Mouse (Mus musculus) lung, postnatal 4 days (tissue): ENCODE data around the gene Cycs.
A peak's percentile ranks its signal among the peaks of the same experiment; 100 is the strongest.

Experiments used
- DNase-seq, 2 experiments: peaks; one replicate each; pipeline ENCODE4 v3.0.0; 2021

Gene Cycs

DNA sequence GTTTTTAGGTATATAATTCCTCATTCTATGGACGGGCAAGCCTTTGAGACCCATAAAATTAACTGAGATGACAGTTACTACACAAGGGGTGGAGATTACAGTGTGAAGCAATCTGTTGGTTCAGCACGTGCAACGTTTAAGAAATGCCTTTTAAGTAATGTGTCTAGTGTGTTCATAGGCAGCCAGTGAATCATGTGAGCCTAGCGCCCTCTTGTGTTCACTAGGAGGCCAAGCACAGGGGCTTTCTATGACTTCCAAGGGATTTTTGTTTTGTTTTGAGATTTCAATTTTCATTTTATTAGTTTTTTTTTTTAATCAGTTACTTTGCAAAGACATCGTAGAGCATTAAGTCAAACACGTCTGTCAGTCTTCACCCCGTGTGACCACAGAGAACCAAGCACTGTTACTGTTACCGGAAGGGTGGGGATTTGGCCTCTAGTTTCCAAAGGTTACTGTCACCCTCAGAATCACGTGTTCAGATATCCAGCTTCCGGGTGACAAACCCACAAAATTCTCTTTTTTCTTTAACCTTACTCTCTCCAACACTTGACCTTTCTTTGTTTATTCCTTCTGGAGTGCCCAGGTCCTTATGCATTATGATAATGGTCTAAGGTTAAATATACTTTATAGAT, 20.8 kb downstream of the Cycs start:
- DNase-seq: peak in 1 of 2 experiments; percentile 56

DNA sequence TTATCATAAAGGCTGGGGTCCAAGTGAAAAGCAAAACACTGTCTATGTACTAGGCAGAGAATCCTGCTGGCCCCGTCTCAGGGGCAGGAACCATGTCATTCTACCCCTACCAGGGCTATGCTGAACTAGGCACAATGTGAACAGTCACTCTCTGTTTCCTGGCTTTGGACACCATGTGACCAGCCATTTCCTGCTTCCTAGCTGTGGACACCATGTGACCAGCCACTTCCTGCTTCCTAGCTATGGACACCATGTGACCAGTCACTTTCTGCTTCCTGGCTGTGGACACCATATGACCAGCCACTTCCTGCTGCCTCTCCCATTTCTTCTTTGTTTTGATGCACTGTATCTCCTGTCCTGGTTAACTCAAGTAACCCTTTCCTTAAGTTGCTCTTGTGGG, 23.8 kb downstream of the Cycs start:
- DNase-seq: no peak

DNA sequence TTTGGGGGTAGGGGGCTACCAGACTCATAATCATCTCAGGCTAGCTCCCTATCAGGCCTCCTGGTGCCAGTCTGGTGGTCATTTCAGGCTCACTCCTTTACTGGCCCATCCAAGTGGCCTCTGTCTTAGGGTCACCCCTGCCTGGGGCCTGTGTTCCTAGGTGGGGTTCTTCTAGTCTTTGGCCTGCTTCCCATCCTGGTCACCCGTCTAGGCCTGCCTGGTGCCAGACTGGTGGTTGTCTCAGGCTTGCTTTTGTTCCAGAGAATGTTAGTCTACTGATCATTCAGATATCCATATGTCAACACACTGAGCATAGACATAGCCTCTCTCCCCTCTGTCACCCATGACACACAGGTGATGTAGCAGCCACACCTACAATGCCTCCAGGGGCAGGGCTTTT, 26.7 kb downstream of the Cycs start:
- DNase-seq: no peak

DNA sequence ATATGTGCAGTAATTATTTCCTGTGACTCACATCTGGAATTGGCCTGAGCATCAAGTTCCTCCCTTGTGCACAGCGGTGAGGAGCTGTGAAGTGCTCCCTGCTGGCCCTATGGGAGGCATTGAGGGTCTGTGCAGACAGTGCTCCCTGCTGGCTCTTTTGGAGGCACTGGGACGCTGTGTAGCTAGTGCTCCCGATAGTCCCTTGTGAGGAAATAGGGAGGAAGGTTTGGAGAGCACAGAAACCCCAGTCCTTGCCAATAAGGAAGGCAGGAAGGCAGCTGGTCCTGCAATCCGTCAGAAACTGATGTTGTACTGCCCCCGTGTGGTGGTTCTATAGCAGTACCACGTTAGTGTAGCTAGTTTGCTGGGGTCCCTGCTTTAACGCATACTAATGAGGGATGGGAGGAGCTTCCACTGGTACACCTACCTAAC, 29.9 kb downstream of the Cycs start:
- DNase-seq: peak; percentile 61 to 81

DNA sequence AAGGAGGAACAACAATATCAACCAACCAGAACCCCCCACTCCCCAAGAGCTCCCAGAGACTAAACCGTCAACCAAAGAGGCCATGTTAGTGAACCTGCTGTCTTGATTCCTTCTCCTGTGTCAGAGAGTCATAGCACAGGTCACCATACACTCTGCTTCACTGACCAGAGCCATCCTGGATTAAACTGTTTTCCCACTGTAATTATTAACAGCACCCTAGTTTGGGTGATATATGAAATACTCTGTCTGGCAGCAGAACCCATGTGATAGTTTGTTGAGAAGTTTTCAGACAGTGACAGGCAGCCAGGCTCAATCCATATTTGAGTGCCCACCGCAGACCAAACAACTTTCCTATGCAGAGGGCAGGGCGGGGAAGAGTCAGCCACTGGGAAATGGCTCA, 31.0 kb downstream of the Cycs start:
- DNase-seq: no peak

DNA sequence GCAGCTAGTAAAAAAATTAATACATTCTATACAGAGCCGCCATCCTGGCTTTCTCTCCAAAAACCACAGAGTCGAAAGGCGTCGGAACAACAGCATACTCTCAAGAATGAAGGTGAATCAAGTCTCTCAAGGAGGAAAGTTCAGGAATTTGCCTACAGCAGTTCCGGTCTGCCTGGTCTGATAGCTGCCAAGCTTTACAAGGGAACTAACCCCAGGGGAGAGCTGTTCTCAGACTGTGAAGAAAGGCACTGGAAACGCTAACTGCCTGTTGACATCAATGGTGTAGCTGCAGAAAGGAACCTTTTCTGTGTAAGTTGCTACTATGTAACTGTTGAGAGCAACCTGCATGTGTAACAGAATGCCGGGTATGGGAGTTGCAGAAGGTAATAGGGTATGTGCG, 34.4 kb downstream of the Cycs start:
- no peak for DNase-seq

DNA sequence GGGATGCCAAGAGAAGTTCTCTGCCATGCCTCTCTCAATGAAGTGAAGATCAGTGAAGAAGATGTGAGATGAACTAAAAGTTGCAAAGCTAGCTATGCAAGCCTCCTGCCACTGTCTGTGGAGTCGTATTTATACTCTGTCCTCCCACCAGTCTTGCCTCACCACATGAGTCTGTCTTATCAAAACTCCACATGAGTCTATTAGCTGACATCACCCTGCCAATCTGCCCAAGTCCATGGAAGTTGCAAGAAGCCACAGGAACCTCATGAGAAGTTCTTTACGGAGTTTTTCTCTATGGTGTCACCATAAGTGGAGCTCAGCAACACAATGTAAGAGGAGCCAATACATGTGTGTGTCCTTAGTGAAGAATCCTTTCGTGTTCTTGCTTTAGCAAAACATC, 35.3 kb downstream of the Cycs start:
- no peak for DNase-seq

DNA sequence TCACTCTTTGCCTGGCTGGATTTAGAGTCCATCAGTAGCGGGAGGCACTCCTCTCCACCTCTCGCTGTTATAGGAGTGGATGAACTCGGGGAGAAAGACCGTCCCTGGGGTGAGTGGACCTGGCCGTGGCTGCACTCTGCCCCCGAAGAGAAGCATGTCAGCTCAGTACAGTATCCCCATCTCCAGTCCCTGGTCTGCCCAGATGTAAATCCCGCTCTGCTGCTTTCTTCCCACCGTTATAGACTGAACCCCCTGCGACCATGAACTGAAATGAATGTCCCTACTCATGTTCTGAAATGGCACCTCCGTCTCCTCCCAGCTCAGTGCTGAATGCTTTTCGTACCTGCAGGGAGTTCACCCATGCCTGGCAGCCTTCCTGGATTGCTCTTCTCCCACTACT, 37.1 kb downstream of the Cycs start:
- DNase-seq: no peak

DNA sequence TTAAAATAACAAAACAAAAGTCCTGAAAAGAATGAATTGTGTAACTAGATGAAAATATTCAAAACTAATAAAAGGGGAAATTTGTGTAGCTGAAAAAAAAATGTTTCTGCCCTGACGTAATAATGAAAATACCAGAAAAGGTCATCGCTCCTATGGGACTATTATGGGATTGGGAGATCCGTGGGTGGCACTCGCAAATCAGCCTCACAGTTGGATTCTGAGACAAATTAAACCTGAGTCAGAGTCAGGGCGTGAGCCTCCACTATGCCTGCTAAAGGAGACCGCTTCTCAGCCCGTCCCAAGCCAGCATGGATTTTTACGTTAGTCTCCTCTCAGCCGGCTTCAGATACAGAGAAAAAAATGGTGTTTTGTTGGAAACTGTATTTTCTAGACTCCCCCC, 38.9 kb downstream of the Cycs start:
- no peak for DNase-seq

DNA sequence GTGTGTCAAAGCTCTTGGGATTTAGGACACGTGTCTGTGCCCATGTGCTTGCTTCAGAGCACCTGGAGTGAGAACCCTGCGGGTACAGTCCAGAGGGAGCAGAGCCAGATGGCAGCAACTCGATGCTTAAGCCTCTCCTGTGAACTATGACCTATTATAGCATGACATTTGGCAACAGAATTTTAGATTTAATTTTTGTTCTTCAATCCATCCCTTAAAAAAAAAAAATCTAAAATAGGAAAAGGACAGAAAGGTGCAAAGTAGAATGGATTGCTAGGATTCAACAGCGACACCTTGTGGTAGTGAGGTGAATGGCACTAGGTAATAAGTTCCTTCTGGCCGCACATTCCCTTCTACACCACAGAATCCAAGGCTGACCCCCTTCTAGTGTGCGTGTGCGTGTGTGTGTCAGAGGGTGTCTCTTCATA, 39.7 kb downstream of the Cycs start:
- DNase-seq: peak in 1 of 2 experiments; percentile 67

DNA sequence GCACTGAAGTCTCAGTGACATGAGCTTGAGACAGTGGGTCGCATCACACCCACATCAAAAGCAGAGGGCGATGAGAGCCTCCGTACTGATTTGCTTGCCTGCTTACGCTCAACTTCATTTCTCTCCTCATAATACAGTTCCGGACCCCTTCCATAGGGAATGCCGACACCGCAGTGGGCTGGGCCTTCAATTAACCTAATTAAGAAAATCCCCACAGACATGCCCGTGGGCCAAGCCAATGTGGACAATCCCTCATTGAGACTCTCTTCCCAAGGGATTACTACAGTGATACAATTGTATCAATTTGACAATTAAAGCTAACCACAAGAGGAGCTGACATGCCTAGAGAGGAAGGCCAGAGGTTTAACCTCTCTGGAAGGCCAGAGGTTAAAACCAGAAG, 40.5 kb downstream of the Cycs start:
- DNase-seq: no peak

DNA sequence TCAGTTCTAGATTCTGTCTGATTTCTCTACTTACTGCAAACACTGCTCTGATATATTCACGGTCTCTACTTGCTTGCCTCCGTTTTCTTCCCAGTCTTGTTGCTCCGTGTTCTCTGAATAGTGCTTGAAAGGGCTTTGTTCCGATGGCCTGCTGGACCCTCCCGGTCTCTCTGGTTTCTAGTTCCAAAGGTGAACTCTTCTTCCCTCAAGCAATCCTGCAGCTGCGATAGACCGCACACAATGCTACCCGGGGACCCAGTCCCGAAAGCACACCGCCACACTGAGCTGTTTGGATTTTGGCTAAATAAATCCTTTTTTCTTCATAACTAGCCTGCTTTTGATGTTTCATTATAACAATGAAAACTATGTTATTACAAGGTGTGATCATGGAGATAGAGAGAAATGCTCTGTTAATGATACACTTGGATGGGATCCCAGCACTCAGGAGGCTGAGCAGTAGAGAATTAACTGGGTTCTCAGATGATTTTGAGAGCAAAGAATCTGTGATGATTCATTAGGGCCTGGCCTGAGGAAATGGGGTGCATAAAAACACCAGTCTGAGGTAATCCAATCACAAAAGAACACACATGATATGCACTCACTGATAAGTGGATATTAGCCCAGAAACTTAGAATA, 42.0 kb downstream of the Cycs start:
- no peak for DNase-seq

DNA sequence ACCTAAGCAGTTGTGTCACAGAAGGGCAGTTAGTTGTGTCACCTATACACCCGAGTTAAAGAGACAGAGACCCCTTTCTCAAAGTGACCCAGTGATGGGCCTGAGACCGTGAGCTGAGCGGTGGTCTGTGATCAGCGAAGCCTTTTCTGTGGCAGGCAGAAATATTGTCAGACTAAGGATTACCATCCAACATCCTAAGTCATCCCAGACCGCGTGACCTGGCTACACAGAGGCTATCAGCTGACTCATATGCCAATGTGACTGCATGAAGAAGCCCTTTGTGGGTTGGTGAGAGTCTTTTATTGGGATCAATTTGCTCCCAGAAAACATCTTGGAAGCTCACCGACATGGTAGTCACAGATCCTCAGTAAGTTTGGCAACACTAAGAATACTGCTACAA, 43.6 kb downstream of the Cycs start:
- no peak for DNase-seq

DNA sequence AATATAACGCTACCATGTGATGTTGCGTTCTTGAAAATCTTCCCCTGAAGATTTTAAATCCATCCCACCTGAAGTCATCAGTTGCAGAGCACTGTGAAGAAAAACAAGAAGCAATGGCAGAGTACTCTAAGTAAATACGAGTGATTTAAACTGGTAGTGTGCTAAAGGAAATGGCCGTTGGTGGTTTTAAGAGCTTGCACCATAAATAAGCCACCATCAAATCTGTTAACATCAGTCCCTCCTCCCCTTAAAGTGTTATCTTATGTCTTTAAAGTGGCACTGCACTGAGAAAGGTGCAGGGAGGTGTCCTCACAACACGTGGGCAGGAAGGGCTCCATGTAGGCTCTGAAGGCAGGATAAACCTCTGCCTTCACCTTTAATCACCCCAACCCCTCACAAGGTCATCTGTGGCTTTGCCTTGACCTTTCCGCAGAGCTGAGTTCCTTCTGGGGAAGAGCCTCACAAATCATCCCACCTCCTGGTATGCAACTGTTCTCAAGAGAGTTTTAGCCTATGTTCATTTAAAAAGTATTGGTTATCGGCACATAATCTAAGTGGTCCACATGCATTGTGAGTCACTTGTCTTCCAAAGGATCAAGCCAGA, 44.7 kb downstream of the Cycs start:
- DNase-seq: no peak

DNA sequence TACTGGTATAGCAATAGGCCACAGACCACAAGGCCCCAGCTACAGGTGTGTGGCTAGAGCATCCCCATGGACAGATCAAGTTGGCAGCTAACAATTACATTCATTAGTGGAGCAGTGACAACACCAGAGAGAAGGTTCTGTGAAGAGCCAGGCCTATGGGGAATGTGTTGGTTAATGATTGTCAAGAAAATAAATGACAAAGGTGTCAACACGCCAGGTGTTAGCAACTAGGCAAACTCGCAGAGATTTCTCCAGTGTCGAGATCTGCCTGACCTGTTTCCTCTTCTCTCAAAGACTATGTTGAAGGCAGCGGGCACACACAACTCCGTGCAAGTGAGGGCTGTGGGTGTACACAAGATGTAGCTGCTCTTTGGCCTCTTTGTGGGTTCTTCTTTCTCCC, 46.2 kb downstream of the Cycs start:
- DNase-seq: no peak

DNA sequence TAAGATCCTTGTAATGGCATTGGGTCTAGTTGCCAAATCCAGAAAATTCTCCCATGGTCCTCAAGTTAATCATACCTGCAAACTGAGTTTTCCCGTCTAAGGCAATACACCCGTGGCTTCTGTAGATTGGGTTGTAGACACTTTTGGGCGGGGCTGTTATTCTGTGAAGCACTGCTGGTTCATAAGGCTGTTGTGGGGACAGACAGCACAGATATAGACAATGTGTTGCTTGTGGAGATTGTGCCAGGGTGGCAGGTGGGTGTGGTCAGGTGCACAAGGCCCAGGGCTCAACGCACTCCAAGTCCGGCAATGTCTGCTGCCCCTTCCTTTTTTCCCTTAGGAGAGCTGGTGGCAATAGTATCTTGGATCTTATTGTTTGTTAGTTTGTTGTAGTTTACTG, 48.0 kb downstream of the Cycs start:
- no peak for DNase-seq
